In genomic region chr15:79298553-79298952, GRCm38 (mm10) we compare ENCODE assay signal across 33 mouse cellular contexts. TPM values are rescaled to one million over a fixed set of nuclear protein-coding genes. Genes with fewer than 3 reads are reported as not detected.
A peak's percentile ranks its signal among the peaks of the same experiment; 100 is the strongest.
DNase-seq lines count a peak whose midpoint lies in the region; ATAC-seq and TF ChIP-seq lines count a peak whose summit lies in the region.
"Had no signal": no experiment of that assay in that cellular context is flagged by ENCODE, and none has a peak within 500 bp of the region (broad histone marks: within the 10 kb centered on the region; RNA-seq: fewer than 3 reads in every experiment).

No protein-coding gene starts in this region.

- H3K4me3 ChIP-seq in lung, adult 2 months (replicated peaks; ENCODE audit: extremely low read depth, low read depth, low read length), result no peak overlapping the region
- H3K4me3 ChIP-seq: forebrain, embryonic 10.5 days; forebrain, embryonic 15.5 days; hindbrain, embryonic 12.5 days; midbrain, embryonic 10.5 days had no signal

- H3K4me1 ChIP-seq in lung, adult 2 months (ENCODE audit: control insufficient read depth, insufficient read depth, low read length), result 0 out of 2 replicates have a peak, but pooled peaks cover 2% of the 10 kb centered on the region
- H3K4me1 ChIP-seq: forebrain, embryonic 15.5 days; hindbrain, embryonic 12.5 days had no signal

- TF ChIP-seq POLR2A in lung, adult 2 months (IDR thresholded peaks at IDR 0.05; ENCODE audit: borderline replicate concordance, extremely low read depth, low read depth, low read length), result no peak

- POLR2A ChIA-PET in Patski (lab: Charles Lee), result interaction anchor here (1.0 kb wide), 1 partner anchor 11 kb away, joined by 4 read pairs; no protein-coding TSS in a partner anchor

- DNase-seq in lung, adult 2 months, result peak; percentile 20
- no peak for DNase-seq in lung, postnatal 10 days
- DNase-seq in Patski (ENCODE audit: low read depth, low spot score), result no peak
- DNase-seq in fat pad, adult 2 months (ENCODE audit: extremely low read depth, low read depth, low spot score), result peak; percentile 25
- DNase-seq in lung, postnatal 25 days (ENCODE audit: low spot score), result peak; percentile 51
- no peak for DNase-seq in layer of hippocampus, postnatal 14 days (ENCODE audit: low spot score in 2 of 2)
- DNase-seq in heart, postnatal 14 days, result no peak
- DNase-seq: adrenal gland, adult 2 months; adrenal gland, postnatal 36 days; B cell, adult 2 months; cerebellum, adult 18-20 months; cerebellum, postnatal 25 days; gastrocnemius, postnatal 25 days; heart, adult 18-20 months; kidney, adult 8-10 months; spleen, adult 18-20 months; thymus, adult 18-20 months; thymus, postnatal 25 days had no signal

- TF ChIP-seq CTCF in lung, adult 2 months (IDR thresholded peaks at IDR 0.05; ENCODE audit: insufficient read depth, low read length), result no peak
- no peak for TF ChIP-seq CTCF in Patski (IDR thresholded peaks at IDR 0.05)

- in situ Hi-C loops in Patski (cut with MboI; ENCODE audit: low pct_unique_long_range_greater_than_20kb), result no loop called here

- WGBS in lung, adult 2 months, result 67% methylated on average over 6 of the region's 6 CpGs

- peak; percentile 12 for ATAC-seq in Patski
- ATAC-seq: activated CD4-positive, CD25-positive, alpha-beta regulatory T cell, adult 4 months; forebrain, embryonic 15.5 days; intestine, embryonic 16.5 days; midbrain, embryonic 16.5 days had no signal

- intact Hi-C loops in heart, postnatal 14 days (cut with DNase I), result no loop called here

- CTCF ChIA-PET in Patski (lab: Charles Lee), result interaction anchor here (1.5 kb wide), 1 partner anchor 56 kb away, joined by 4 read pairs; no protein-coding TSS in a partner anchor

- H3K27me3 ChIP-seq in Patski, result no peaks in the 10 kb centered on the region
- H3K27me3 ChIP-seq: forebrain, embryonic 15.5 days; hindbrain, embryonic 12.5 days had no signal

RNA-seq across cellular contexts. Expression of gene Baiap2l2, which starts 13.2 kb away (rescaled TPM):
- 2.1 and 2.6 TPM in 2 replicates for polyA plus RNA-seq in lung, adult 2 months (2012; rRNA removed)
- polyA plus RNA-seq in Patski (2021), result 75.9 TPM
- 1 to 10 TPM; 2.7 to 4.0 TPM for total RNA-seq in layer of hippocampus, postnatal 14 days (2021)
- total RNA-seq in heart, postnatal 14 days (2021), result under 1 TPM; 0.45 to 0.49 TPM
- total RNA-seq: adrenal gland, postnatal 36 days; neutrophil, adult 5-6 weeks had no signal

RNA-seq across cellular contexts. Expression of gene Pla2g6, which starts 29.6 kb away (rescaled TPM):
- polyA plus RNA-seq in lung, adult 2 months (2012; rRNA removed), result 25.9 and 26.1 TPM in 2 replicates
- 32.8 TPM for polyA plus RNA-seq in Patski (2021)
- total RNA-seq in layer of hippocampus, postnatal 14 days (2021), result 10 to 100 TPM; 18.5 to 22.3 TPM
- total RNA-seq in heart, postnatal 14 days (2021), result 10 to 100 TPM; 10.4 to 10.6 TPM

RNA-seq across cellular contexts. Expression of gene Slc16a8, which starts 44.0 kb away (rescaled TPM):
- 0.37 and 0.52 TPM in 2 replicates for polyA plus RNA-seq in lung, adult 2 months (2012; rRNA removed)
- polyA plus RNA-seq in Patski (2021), result 4.0 TPM
- total RNA-seq in layer of hippocampus, postnatal 14 days (2021), result 1 to 10 TPM in 1 of 2 experiments, under 1 TPM in 1; 0.21 to 1.0 TPM
- under 1 TPM; 0.19 to 0.29 TPM for total RNA-seq in heart, postnatal 14 days (2021)
- total RNA-seq: adrenal gland, adult 2 months; adrenal gland, postnatal 36 days; megakaryocyte progenitor cell, adult 5-6 weeks; neutrophil, adult 5-6 weeks had no signal
- polyA plus RNA-seq: activated CD4-positive, CD25-positive, alpha-beta regulatory T cell, adult 4 months; embryonic facial prominence, embryonic 11.5 days; forebrain, embryonic 10.5 days; frontal cortex, adult 2 months; intestine, embryonic 16.5 days; kidney, postnatal 0 days; limb, embryonic 11.5 days; liver, embryonic 16.5 days; neural tube, embryonic 11.5 days had no signal

RNA-seq across cellular contexts. Expression of gene Maff, which starts 47.9 kb away (rescaled TPM):
- polyA plus RNA-seq in lung, adult 2 months (2012; rRNA removed), result 12.1 and 21.0 TPM in 2 replicates
- 47.8 TPM for polyA plus RNA-seq in Patski (2021)
- total RNA-seq in layer of hippocampus, postnatal 14 days (2021), result 1 to 10 TPM; 1.7 to 2.0 TPM
- 1 to 10 TPM; 6.2 to 6.9 TPM for total RNA-seq in heart, postnatal 14 days (2021)

Comparison
In these comparisons a context has a peak if more than half of its experiments do, and no peak if none do; other contexts are left out.
1. DNase-seq: peak in lung, adult 2 months (single experiment), fat pad, adult 2 months (single experiment) and lung, postnatal 25 days (single experiment); none in lung, postnatal 10 days (single experiment), Patski (single experiment), layer of hippocampus, postnatal 14 days (0 of 2) and heart, postnatal 14 days (0 of 2).